Mouse (Mus musculus) testis, adult 2 months (tissue): ENCODE measurements around the gene Hlx. TPM values are rescaled to one million over a fixed set of nuclear protein-coding genes. Genes with fewer than 3 reads are reported as not detected.
A peak's percentile ranks its signal among the peaks of the same experiment; 100 is the strongest.

Experiments used
- H3K27ac ChIP-seq: fragments of 200-500 bp; 2 replicates; pipeline ENCODE4 v1.5.1; 2012; ENCODE audit warnings: low read depth, low read length; ENCODE audit not compliant: control insufficient read depth, insufficient read depth
- H3K27me3 ChIP-seq: fragments of 200-500 bp; 2 replicates; pipeline ENCODE4 v1.6.1; 2012; ENCODE audit warnings: mild to moderate bottlenecking, low read length, moderate library complexity; ENCODE audit not compliant: control insufficient read depth, insufficient read depth
- H3K36me3 ChIP-seq: fragments of 200-500 bp; 2 replicates; pipeline ENCODE4 v1.6.1; 2012; ENCODE audit warnings: mild to moderate bottlenecking, low read length; ENCODE audit not compliant: control insufficient read depth, insufficient read depth
- H3K4me1 ChIP-seq: fragments of 200-500 bp; 2 replicates; pipeline ENCODE4 v1.6.1; 2012; ENCODE audit warnings: low read length; ENCODE audit not compliant: control insufficient read depth, insufficient read depth
- H3K4me3 ChIP-seq: fragments of 200-500 bp; 2 replicates; pipeline ENCODE4 v1.5.1; 2012; ENCODE audit warnings: low read depth, mild to moderate bottlenecking, low read length, moderate library complexity, mixed read lengths; ENCODE audit not compliant: control insufficient read depth
- CTCF ChIP-seq: fragments of 200-500 bp; IDR thresholded peaks from 2 replicates; pipeline ENCODE4 v1.5.1; 2012; ENCODE audit warnings: low read depth, mild to moderate bottlenecking, inconsistent platforms, low read length, moderate library complexity; ENCODE audit not compliant: control insufficient read depth, insufficient read depth, insufficient replicate concordance
- POLR2A ChIP-seq: fragments of 200-500 bp; IDR thresholded peaks from 2 replicates; pipeline ENCODE4 v1.6.1; 2012; ENCODE audit warnings: low read depth, mild to moderate bottlenecking, inconsistent platforms, low read length, moderate library complexity; ENCODE audit not compliant: control insufficient read depth
- polyA plus RNA-seq: library from polyadenylated mRNA; depleted of rRNA; stranded (reverse); fragments of >200 nt; gene quantifications from 2 replicates; pipeline ENCODE4 v1.2.3, GENCODE M21; 2012

Hlx gene
- polyA plus RNA-seq, 1 experiment, result 0.28 TPM

DNA sequence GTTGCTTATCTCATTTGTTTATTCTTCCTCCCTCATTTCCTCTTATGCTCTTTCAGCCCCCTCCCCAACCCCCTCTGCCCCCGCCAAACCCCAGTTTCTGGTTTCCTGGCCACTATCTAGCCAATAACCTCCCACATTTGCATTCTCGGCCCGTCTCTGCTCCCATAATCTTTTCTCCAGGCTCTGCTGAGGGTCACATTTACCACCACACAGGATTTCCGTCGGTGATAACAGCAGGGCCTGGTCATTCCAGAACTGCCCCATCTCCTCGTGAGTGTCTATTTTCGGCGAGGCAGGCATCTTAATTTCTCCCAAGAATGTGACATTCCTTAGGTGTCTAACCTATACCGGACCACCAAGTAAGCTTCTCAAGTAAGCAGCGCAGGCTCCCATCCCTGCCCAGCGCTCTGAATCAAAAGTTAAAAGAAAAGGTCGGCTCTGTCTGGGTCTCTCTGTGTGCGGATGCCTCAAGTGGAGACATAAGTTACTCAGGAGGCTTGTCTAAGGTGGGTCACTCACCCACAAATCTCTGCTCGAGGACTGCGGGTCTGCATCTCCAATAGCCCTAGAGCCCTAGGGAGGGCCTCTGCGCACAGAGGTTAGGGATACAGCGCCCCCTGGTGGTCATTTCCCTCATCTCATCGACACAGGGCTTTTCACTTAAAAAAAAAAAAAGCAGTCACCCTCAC is 38.9 kb upstream of the Hlx start:
- H3K36me3 ChIP-seq, result no peaks in the 10 kb centered on the region
- no peaks in the 10 kb centered on the region for H3K27me3 ChIP-seq
- H3K27ac ChIP-seq, result no peak overlapping the region
- TF ChIP-seq POLR2A (no peak), CTCF (peak; percentile 88)
- peak overlapping the region; percentile 60 for H3K4me3 ChIP-seq
- H3K4me1 ChIP-seq, result peaks cover 6% of the 10 kb centered on the region

DNA sequence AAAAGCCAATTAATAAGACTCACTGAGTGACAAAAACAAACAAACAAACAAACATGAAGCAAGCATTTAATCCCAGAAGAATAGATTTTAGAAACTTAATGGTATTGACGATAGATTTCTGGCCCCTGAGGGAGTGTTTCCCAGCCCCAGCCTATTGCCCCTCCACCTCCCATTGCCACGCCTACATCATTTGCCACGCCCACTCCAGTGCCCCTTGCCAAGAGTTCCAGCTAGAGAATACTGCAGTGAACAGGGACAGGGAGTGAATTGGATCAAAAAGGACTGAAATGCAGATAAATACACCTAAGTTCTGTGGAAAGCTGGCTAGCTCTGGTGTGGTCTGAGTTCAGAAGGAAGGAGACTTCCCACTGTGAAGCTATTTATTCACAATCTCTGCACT is 31.4 kb upstream of the Hlx start:
- Histone ChIP-seq H3K4me1 (no peaks in the 10 kb centered on the region), H3K27ac (no peak overlapping the region), H3K36me3 (no peaks in the 10 kb centered on the region), H3K4me3 (no peak overlapping the region), H3K27me3 (no peaks in the 10 kb centered on the region)
- TF ChIP-seq CTCF (no peak), POLR2A (no peak)

DNA sequence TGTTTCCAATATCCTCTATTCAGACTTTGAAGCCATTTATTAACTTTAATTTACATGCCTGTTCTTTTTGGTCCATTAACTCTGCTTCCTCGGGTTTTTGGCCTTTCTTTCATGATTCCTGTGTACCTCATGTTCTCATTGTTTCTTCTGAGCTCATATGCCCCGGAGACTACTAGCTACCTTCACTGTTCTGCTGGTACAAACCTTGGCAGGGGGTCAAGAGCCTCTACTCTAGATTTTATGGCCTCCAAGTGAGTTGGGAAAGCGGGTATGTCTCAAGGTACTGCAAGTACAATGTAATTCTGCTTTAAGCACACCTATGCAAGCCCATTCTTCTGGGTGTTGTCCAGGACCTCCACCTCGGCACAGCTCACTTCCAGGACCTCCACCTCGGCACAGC is 30.5 kb upstream of the Hlx start:
- Histone ChIP-seq H3K4me1 (no peaks in the 10 kb centered on the region), H3K27me3 (no peaks in the 10 kb centered on the region), H3K27ac (no peak overlapping the region), H3K4me3 (no peak overlapping the region), H3K36me3 (no peaks in the 10 kb centered on the region)
- TF ChIP-seq CTCF (no peak), POLR2A (no peak)

DNA sequence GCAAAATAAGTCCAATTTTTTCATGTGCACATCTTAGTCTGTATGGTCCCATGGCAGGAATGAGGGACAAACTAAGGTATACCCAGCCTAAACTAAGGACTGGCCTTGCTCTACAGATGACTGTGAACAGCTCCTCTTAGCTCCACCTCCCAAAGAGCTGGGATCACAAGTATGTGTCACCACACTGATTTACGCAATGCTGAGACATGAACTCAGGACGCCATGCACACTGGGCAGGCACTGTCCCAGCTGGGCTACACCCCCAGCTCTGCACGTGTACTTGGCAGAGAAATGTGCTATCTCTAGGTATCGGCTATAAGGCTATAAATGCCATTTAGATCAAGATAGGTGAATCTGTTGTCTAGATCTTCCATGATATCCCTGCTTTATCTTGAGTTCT is 29.6 kb upstream of the Hlx start:
- no peak for TF ChIP-seq CTCF
- TF ChIP-seq POLR2A, result no peak
- no peaks in the 10 kb centered on the region for H3K27me3 ChIP-seq
- no peaks in the 10 kb centered on the region for H3K36me3 ChIP-seq

DNA sequence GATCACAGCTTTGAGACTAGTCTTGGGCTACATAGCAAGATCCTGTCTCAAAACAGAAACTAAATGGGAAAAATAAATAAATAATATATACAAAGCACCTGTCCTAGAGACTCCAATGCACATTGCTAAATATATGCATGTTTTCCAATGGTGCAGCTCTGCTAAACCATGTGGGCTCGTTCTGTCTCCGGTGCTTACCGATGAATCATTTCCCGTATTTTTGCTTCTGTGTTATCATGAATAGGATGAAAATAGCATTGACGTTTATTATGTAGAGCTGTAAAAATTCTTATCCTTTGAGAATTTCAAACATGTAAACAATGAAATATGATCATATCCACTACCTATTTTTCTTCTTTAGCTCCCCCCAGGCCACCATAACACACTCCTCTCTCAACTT is 20.3 kb upstream of the Hlx start:
- no peaks in the 10 kb centered on the region for H3K27me3 ChIP-seq

More for the DNA sequence above, 29.6 kb upstream of the Hlx start:
- Histone ChIP-seq H3K27ac (no peak overlapping the region), H3K4me1 (no peaks in the 10 kb centered on the region), H3K4me3 (no peak overlapping the region)

DNA sequence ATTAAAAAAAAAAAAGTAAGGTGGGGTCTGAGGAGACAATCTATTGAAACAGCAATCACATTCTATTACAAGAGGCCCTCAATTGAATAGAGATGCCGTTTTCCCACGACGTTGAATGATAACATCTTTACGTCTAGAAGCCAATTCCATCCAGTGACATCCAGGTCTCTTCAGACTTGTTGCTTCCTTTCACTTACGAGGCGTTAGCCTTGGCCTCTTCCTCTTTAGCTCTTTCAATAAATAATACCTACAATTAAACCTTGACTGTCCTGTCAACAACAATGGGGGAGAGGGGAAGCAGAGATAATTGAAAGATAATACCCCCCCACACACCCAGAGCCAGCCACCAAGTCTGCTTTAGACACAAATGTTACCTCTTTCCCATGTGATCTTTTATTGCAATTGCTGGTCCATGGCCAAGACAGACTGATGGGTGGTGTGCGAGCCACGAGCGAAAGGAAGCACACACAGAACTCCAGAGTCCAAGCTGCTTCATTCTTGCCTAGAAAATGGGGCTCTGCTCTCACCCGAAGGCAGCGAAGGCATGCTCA is 17.8 kb upstream of the Hlx start:
- no peak for TF ChIP-seq POLR2A
- TF ChIP-seq CTCF, result no peak
- Histone ChIP-seq H3K27me3 (no peaks in the 10 kb centered on the region), H3K36me3 (no peaks in the 10 kb centered on the region), H3K4me1 (no peaks in the 10 kb centered on the region), H3K27ac (no peak overlapping the region), H3K4me3 (no peak overlapping the region)

More for the DNA sequence above, 20.3 kb upstream of the Hlx start:
- H3K4me3 ChIP-seq, result no peak overlapping the region
- no peaks in the 10 kb centered on the region for H3K36me3 ChIP-seq
- H3K4me1 ChIP-seq, result no peaks in the 10 kb centered on the region
- no peak for TF ChIP-seq CTCF
- no peak for TF ChIP-seq POLR2A
- H3K27ac ChIP-seq, result no peak overlapping the region

DNA sequence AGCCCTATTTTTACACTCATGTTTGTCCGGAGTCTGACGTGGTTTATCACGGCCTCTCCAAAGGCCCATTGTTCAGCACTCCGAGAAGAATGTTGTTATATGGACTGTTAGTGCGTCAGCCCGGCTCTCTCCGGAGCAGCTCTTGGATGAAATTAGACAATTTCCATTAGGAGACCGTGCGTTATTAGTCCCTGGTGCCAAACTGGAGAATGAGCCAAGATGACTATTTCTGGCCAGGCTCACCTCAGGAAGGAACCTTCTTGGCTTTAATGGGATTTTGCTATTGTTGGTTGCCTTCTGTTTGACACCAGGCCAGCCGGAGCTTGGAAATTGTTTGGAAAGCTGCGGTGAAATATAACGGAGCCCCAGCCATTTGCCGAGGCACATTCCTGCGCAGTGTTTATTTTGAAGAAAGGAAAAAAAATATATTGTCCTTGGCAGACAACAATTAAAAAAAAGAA is 16.3 kb upstream of the Hlx start:
- Histone ChIP-seq H3K27ac (no peak overlapping the region), H3K4me3 (no peak overlapping the region), H3K36me3 (no peaks in the 10 kb centered on the region), H3K27me3 (no peaks in the 10 kb centered on the region), H3K4me1 (no peaks in the 10 kb centered on the region)
- TF ChIP-seq POLR2A (no peak), CTCF (no peak)
